Mouse (Mus musculus) embryonic facial prominence, embryonic 10.5 days (tissue): ENCODE measurements around the gene Steap2. TPM values are rescaled to one million over a fixed set of nuclear protein-coding genes. Genes with fewer than 3 reads are reported as not detected.

Experiments
- DNase-seq: peaks from one replicate; pipeline ENCODE4 v3.0.0-alpha.2; 2017; ENCODE audit warnings: low spot score
- H3K27ac ChIP-seq: fragments of 300-500 bp; sonication (generic); replicated peaks from 2 replicates; pipeline ENCODE4 v1.5.1; 2016; ENCODE audit warnings: mild to moderate bottlenecking
- H3K27me3 ChIP-seq: fragments of 300-500 bp; sonication (generic); replicated peaks from 2 replicates; pipeline ENCODE4 v1.6.1; 2016; ENCODE audit warnings: low read depth, mild to moderate bottlenecking; ENCODE audit not compliant: poor library complexity, severe bottlenecking
- H3K36me3 ChIP-seq: fragments of 300-500 bp; sonication (generic); replicated peaks from 2 replicates; pipeline ENCODE4 v1.6.1; 2016; ENCODE audit warnings: mild to moderate bottlenecking, moderate library complexity
- H3K4me1 ChIP-seq: fragments of 300-500 bp; sonication (generic); 2 replicates; pipeline ENCODE4 v1.6.1; 2016
- H3K4me3 ChIP-seq: fragments of 300-500 bp; sonication (generic); 2 replicates; pipeline ENCODE4 v1.5.1; 2016; ENCODE audit warnings: mild to moderate bottlenecking, moderate library complexity
- H3K9me3 ChIP-seq: fragments of 300-500 bp; sonication (generic); 2 replicates; pipeline ENCODE4 v1.6.1; 2016; ENCODE audit warnings: mild to moderate bottlenecking
- WGBS: fragments of 180-500 bp; shearing (Covaris S2); methylation state at CpG from one replicate; pipeline ENCODE4 v1.1.7; 2016; 5-methylcytosine and 5-hydroxymethylcytosine counted together
- polyA plus RNA-seq: library from polyadenylated mRNA; unstranded; fragments of >200 nt; fragmentation: Nextera tagmentation; extraction: Ambion mirVana; gene quantifications from 2 replicates; pipeline ENCODE4 v1.2.1, GENCODE M21; 2016

Gene Steap2
- 6.4 and 8.6 TPM in 2 replicates for polyA plus RNA-seq

GRCm38 (mm10) chr5:5693956-5694653 is at the start of gene Steap2:
TSS of gene Steap2 (minus strand) at chr5:5694578.
- peak within 1 kb of the TSS; percentile 85 for H3K4me3 ChIP-seq
- peak; percentile 80 for DNase-seq
- no peaks in the 10 kb centered on the region for H3K36me3 ChIP-seq
- H3K27me3 ChIP-seq = peaks cover 20% of the 10 kb centered on the region; the same call in 1 of the 2 replicates
- H3K9me3 ChIP-seq = no peaks in the 10 kb centered on the region; the same call in 1 of the 2 replicates
- peaks cover 11% of the 10 kb centered on the region; the same call in 1 of the 2 replicates for H3K4me1 ChIP-seq
- H3K27ac ChIP-seq = peak within 1 kb of the TSS; percentile 94
- WGBS = under 1% methylated on average over 66 of the region's 66 CpGs

DNA sequence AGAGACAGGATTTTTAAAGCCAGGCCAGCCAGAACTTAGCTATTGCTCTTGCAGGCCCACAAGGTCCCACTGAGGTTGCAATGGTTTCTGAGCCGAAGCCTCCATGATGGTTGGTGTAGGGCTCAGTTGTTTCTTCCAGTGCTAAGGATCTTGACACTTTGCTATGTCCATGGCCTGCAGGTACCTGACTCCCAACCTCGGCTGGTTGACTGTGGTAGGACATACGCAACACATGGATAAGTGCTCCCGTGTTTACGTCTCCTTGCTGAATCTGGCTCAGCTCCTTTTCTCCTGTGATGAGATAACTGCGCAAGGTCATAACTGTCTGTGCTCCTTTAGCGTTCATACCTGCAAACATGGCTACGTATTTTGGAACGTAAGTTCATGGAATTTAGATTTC is 40.1 kb upstream of the Steap2 start:
- no peak overlapping the region for H3K4me3 ChIP-seq
- no peaks in the 10 kb centered on the region for H3K9me3 ChIP-seq
- no peak overlapping the region for H3K27ac ChIP-seq
- no peak for DNase-seq
- no peaks in the 10 kb centered on the region for H3K36me3 ChIP-seq
- WGBS = 93% methylated on average over 9 of the region's 9 CpGs
- no peaks in the 10 kb centered on the region for H3K4me1 ChIP-seq
- H3K27me3 ChIP-seq = no peaks in the 10 kb centered on the region

GRCm38 (mm10) chr5:5732858-5733257 is 38.5 kb upstream of the Steap2 start:
- DNase-seq = no peak
- no peak overlapping the region for H3K4me3 ChIP-seq
- no peaks in the 10 kb centered on the region for H3K36me3 ChIP-seq
- H3K27me3 ChIP-seq = no peaks in the 10 kb centered on the region
- H3K27ac ChIP-seq = no peak overlapping the region
- WGBS = 85% methylated on average over 2 of the region's 2 CpGs
- no peaks in the 10 kb centered on the region for H3K9me3 ChIP-seq
- H3K4me1 ChIP-seq = no peaks in the 10 kb centered on the region

- no peaks in the 10 kb centered on the region for H3K9me3 ChIP-seq
- no peak for DNase-seq
- H3K27ac ChIP-seq = no peak overlapping the region
- H3K4me3 ChIP-seq = no peak overlapping the region
- H3K36me3 ChIP-seq = no peaks in the 10 kb centered on the region
- WGBS = 93% methylated on average over 3 of the region's 3 CpGs
- no peaks in the 10 kb centered on the region for H3K27me3 ChIP-seq
- H3K4me1 ChIP-seq = no peaks in the 10 kb centered on the region
Observed at GRCm38 (mm10) chr5:5732208-5732607, 37.8 kb upstream of the Steap2 start.

DNA sequence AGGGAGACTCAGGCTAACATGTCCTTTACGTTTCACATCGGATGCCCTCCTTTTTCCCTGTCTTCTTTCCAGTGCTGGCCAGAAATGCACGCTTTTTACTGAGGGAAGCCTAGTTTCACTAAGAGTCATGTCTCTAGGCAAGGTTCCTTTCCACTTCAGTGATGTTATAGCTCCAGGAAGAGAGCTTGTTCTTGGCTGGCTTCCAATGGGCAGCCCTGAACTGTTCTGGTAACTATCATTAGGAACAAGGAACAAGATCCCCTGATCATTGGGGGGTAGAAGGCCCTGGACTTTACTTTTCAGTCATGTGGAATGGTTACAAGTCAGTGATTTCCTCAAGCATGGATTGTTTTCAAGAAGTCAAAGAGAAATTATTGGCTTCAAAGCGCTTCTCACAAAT is 35.5 kb upstream of the Steap2 start:
- Histone ChIP-seq H3K27me3 (no peaks in the 10 kb centered on the region), H3K4me1 (no peaks in the 10 kb centered on the region), H3K4me3 (no peak overlapping the region), H3K27ac (no peak overlapping the region), H3K36me3 (no peaks in the 10 kb centered on the region), H3K9me3 (no peaks in the 10 kb centered on the region)
- WGBS = 91% methylated on average over 4 of the region's 4 CpGs
- DNase-seq = no peak

GRCm38 (mm10) chr5:5722217-5722616 is 27.8 kb upstream of the Steap2 start:
- no peaks in the 10 kb centered on the region for H3K9me3 ChIP-seq
- WGBS = 90% methylated on average over 7 of the region's 7 CpGs
- H3K4me3 ChIP-seq = no peak overlapping the region
- H3K4me1 ChIP-seq = no peaks in the 10 kb centered on the region
- no peak overlapping the region for H3K27ac ChIP-seq
- no peaks in the 10 kb centered on the region for H3K36me3 ChIP-seq
- DNase-seq = no peak
- H3K27me3 ChIP-seq = no peaks in the 10 kb centered on the region

DNA sequence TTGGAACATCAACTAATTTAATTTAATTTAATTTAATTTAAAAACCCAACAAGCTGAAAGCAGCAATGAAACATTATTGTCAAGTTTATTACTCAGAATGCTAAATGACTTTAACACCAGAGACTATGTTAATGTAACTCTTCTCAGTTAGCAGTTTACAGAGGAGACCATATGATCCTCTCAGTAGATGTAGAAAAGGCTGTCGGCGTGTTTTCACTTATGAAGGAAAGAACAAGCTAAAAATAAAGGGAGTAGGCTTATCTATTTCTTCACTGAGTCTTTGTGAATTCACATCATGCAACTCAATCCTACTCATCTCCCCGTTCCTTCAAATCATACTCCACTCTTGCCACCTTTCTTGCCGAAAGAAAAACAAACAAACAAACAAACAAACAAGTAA is 16.7 kb upstream of the Steap2 start:
- no peaks in the 10 kb centered on the region for H3K36me3 ChIP-seq
- H3K4me1 ChIP-seq = peaks cover 5% of the 10 kb centered on the region; the same call in 1 of the 2 replicates
- H3K4me3 ChIP-seq = no peak overlapping the region
- H3K27ac ChIP-seq = no peak overlapping the region
- no peaks in the 10 kb centered on the region for H3K27me3 ChIP-seq
- WGBS = 82% methylated on average over 4 of the region's 4 CpGs
- H3K9me3 ChIP-seq = no peaks in the 10 kb centered on the region
- DNase-seq = no peak

GRCm38 (mm10) chr5:5707341-5708278 is 13.2 kb upstream of the Steap2 start:
- no peaks in the 10 kb centered on the region for H3K36me3 ChIP-seq
- H3K27me3 ChIP-seq = no peaks in the 10 kb centered on the region
- H3K4me3 ChIP-seq = no peak overlapping the region
- H3K4me1 ChIP-seq = peaks cover 5% of the 10 kb centered on the region; the same call in 1 of the 2 replicates
- no peak overlapping the region for H3K27ac ChIP-seq
- whole genome bisulfite sequencing = 68% methylated on average over 13 of the region's 13 CpGs
- DNase-seq = no peak
- no peaks in the 10 kb centered on the region for H3K9me3 ChIP-seq

- DNase-seq = no peak
Observed at GRCm38 (mm10) chr5:5705019-5705418, 10.6 kb upstream of the Steap2 start.

DNA sequence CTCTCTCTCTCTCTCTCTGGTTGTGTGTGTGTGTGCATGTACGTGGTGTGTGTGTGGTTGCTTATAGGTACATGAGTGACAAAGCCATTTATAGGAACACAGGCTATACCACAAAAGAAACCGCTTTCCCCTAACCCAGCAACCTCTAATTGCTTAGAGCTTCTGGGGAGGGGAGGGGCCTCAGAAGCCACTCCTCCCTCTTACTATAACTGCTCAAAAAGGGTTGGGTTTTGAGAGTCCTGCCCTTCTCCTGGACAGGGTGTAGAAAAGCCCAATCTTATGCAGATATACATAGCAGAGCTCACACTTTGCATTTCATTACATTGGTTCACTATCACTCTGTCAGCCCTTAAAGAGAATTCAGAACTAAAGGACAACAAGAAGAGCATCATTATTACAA is 6.0 kb upstream of the Steap2 start:
- H3K4me3 ChIP-seq = no peak overlapping the region
- H3K27ac ChIP-seq = no peak overlapping the region
- 78% methylated on average over 2 of the region's 2 CpGs for WGBS
- no peak for DNase-seq
- H3K27me3 ChIP-seq = no peaks in the 10 kb centered on the region
- no peaks in the 10 kb centered on the region for H3K36me3 ChIP-seq
- no peaks in the 10 kb centered on the region; the same call in 1 of the 2 replicates for H3K9me3 ChIP-seq
- H3K4me1 ChIP-seq = no peaks in the 10 kb centered on the region

More at GRCm38 (mm10) chr5:5705019-5705418, 10.6 kb upstream of the Steap2 start:
- WGBS = 61% methylated on average over 2 of the region's 2 CpGs
- H3K4me3 ChIP-seq = no peak overlapping the region
- no peak overlapping the region for H3K27ac ChIP-seq
- no peaks in the 10 kb centered on the region for H3K36me3 ChIP-seq
- H3K4me1 ChIP-seq = peaks cover 5% of the 10 kb centered on the region; the same call in 1 of the 2 replicates
- H3K27me3 ChIP-seq = no peaks in the 10 kb centered on the region
- H3K9me3 ChIP-seq = no peaks in the 10 kb centered on the region

DNA sequence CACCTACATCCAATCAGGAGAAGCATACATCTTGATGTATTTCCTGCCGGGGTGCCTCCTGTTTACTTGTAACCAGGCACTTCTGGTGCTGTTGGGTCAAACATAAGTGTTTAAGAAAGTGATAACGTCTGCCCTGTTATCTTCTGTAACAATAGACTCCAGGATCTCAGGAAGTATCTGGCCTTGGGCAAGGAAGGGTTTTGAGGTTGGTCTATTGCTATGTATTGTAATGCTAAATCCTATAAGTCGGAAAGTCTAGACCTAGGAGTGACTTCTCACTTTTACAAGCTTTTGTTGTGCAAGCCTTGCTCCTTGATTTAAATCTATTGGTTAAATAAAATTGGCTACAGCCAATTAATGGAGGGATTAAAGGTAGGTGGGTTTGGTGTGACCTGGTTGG is 4.5 kb upstream of the Steap2 start:
- Histone ChIP-seq H3K9me3 (no peaks in the 10 kb centered on the region; the same call in 1 of the 2 replicates), H3K27ac (no peak overlapping the region), H3K4me3 (no peak overlapping the region), H3K36me3 (no peaks in the 10 kb centered on the region), H3K4me1 (0 out of 2 replicates have a peak, but pooled peaks cover 2% of the 10 kb centered on the region), H3K27me3 (no peaks in the 10 kb centered on the region)
- no peak for DNase-seq
- WGBS = 72% methylated on average over 3 of the region's 3 CpGs

- H3K4me3 ChIP-seq = no peak overlapping the region
- WGBS = 90% methylated on average over 5 of the region's 5 CpGs
- H3K4me1 ChIP-seq = peaks cover 11% of the 10 kb centered on the region; the same call in 1 of the 2 replicates
Observed at GRCm38 (mm10) chr5:5695401-5695942, 1.1 kb upstream of the Steap2 start.

More at GRCm38 (mm10) chr5:5695401-5695942, 1.1 kb upstream of the Steap2 start:
- Histone ChIP-seq H3K27me3 (peaks cover 20% of the 10 kb centered on the region; the same call in 1 of the 2 replicates), H3K9me3 (no peaks in the 10 kb centered on the region; the same call in 1 of the 2 replicates), H3K36me3 (no peaks in the 10 kb centered on the region), H3K27ac (no peak overlapping the region)
- no peak for DNase-seq
